Mouse (Mus musculus) heart, adult 10 weeks (tissue): ENCODE measurements around the gene Cdhr3. TPM values are rescaled to one million over a fixed set of nuclear protein-coding genes. Genes with fewer than 3 reads are reported as not detected.

Experiments
- polyA plus RNA-seq: library from polyadenylated mRNA; stranded (reverse); fragments of 350-450 nt; fragmentation: Illumina TruSeq; extraction: RNeasy Lipid Tissue Mini Kit (QIAGEN cat#74804); gene quantifications from one replicate; pipeline ENCODE4 v1.2.3, GENCODE M21; 2014; ENCODE audit warnings: low read depth, low replicate concordance

Cdhr3 gene
- 1.9 TPM for polyA plus RNA-seq

DNA sequence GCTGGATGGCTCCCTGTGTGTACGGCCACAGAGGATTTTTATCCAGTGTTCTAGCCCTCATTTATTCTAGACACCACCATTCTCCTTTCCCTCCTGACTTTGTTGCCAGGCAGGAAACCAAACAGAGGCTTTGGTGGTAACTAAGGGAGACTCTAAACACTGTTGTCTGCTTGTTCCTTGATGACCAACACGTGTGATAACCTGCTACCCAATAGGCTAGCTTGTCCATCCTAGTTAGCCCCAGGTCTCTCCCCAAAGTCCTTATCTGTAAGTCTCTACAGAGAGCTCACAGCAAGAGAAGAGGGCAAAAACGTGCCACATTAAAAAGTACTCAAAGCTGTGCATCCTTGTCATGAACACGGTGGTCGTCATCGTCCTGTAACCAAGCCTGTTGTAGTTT is at the start of gene Cdhr3:
Cdhr3 (minus strand) TSS at position 101 of the 400 bp plus-strand sequence.

Other genes with a start within 250 kb of the Cdhr3 start
- 86.8 TPM for gene Sypl, start 139.0 kb downstream of the Cdhr3 start, polyA plus RNA-seq
- gene Atxn7l1, start 54.8 kb upstream of the Cdhr3 start, polyA plus RNA-seq = 15.2 TPM